Mouse (Mus musculus) telencephalon, adult 2 months (tissue): ENCODE measurements around the gene Prr18.

Experiments used
- DNase-seq: peaks from one replicate; pipeline ENCODE4 v3.0.0-alpha.2; 2011; ENCODE audit warnings: low read depth, low spot score

Gene Prr18

GRCm38 (mm10) chr17:8388990-8389789, 51.9 kb downstream of the Prr18 start:
- no peak for DNase-seq

GRCm38 (mm10) chr17:8389790-8390095, 52.5 kb downstream of the Prr18 start:
- no peak for DNase-seq

GRCm38 (mm10) chr17:8390487-8390886, 53.2 kb downstream of the Prr18 start:
- no peak for DNase-seq
